8 mouse cellular contexts compared by ENCODE assay signal in the genomic region with DNA sequence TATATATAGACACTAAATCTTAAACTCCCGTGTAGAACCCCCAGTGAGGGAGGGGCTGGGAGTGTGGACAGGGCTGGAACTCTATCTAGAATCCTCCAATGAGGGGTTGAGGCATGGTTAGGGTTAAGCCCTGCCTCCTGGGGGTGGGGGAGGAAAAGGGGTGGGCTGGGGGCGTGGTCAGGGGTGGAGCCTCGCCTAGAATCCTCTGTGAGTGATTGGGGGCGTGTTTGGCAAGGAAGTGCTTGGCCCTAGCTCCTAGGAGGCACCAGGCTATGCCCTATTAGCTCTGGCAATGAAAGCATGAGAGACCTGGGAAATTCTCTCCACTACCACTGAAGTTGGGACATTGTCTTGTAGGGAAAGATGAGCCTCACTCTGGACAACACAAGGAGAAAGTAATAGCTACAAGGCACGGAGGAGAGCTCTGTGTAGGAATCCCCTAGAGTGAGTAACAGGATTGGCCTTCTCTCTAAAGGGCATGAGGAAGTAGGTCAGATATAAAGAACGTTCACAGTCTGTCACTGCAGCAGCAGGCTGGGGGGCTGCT. TPM values are rescaled to one million over a fixed set of nuclear protein-coding genes. Genes with fewer than 3 reads are reported as not detected.
DNase-seq lines count a peak whose midpoint lies in the region; ATAC-seq lines count a peak whose summit lies in the region.

No protein-coding gene starts in this region.

- 5% methylated on average over 6 of the region's 6 CpGs for WGBS in lung, embryonic 16.5 days

- H3K27me3 ChIP-seq in lung, embryonic 16.5 days (ENCODE audit: control insufficient read depth, insufficient read depth, low read depth, low read length): no peaks in the 10 kb centered on the region

- peak; percentile 69 for ATAC-seq in lung, embryonic 16.5 days (ENCODE audit: low read depth)

- H3K9me3 ChIP-seq in lung, embryonic 16.5 days (ENCODE audit: control insufficient read depth, low read length): no peaks in the 10 kb centered on the region

- H3K4me3 ChIP-seq in lung, embryonic 16.5 days (ENCODE audit: low read length): peak overlapping the region; percentile 37

- DNase-seq in urinary bladder, postnatal 14 days (ENCODE audit: low spot score): peak; percentile 83
- no peak for DNase-seq in urinary bladder, adult 2 months (ENCODE audit: low spot score)
- DNase-seq in embryo, embryonic 11.5 days (ENCODE audit: low read depth, low spot score): peak; percentile 58
- peak; percentile 81 to 88 for DNase-seq in heart, adult 18-20 months
- DNase-seq in kidney, adult 18-20 months: peak; percentile 71
- peak; percentile 41 for DNase-seq in ovary, postnatal 10 days (ENCODE audit: low spot score)
- DNase-seq in frontal cortex, postnatal 14 days (ENCODE audit: low spot score in 2 of 2): no peak

- H3K36me3 ChIP-seq in lung, embryonic 16.5 days (ENCODE audit: control insufficient read depth, insufficient read depth, low read length): no peaks in the 10 kb centered on the region

- H3K9ac ChIP-seq in lung, embryonic 16.5 days (ENCODE audit: low read length): peak overlapping the region; percentile 56

- peak overlapping the region; percentile 62 for H3K4me2 ChIP-seq in lung, embryonic 16.5 days (ENCODE audit: low read depth, low read length)

- H3K27ac ChIP-seq in lung, embryonic 16.5 days (ENCODE audit: low read length): peak overlapping the region; percentile 97

- H3K4me1 ChIP-seq in lung, embryonic 16.5 days (replicated peaks; ENCODE audit: control insufficient read depth, insufficient read depth, low read length): peaks cover 31% of the 10 kb centered on the region

RNA-seq across cellular contexts. Expression of gene Dot1l, which starts 2.9 kb away (rescaled TPM):
- 6.7 and 17.2 TPM in 2 replicates for polyA plus RNA-seq in urinary bladder, adult 2 months (2012; rRNA removed)
- total RNA-seq in heart, adult 18-20 months (2021): 10 to 100 TPM; 11.7 to 14.3 TPM
- 15.4 and 17.5 TPM in 2 replicates for polyA plus RNA-seq in lung, embryonic 16.5 days (2015; fragmentation: Nextera tagmentation; extraction: Ambion mirVana)

RNA-seq across cellular contexts. Expression of gene Ap3d1, which starts 10.1 kb away (rescaled TPM):
- polyA plus RNA-seq in urinary bladder, adult 2 months (2012; rRNA removed): 96.3 and 108 TPM in 2 replicates
- 10 to 100 TPM; 42.3 to 45.0 TPM for total RNA-seq in heart, adult 18-20 months (2021)
- polyA plus RNA-seq in lung, embryonic 16.5 days (2015; fragmentation: Nextera tagmentation; extraction: Ambion mirVana): 59.6 and 59.9 TPM in 2 replicates

RNA-seq across cellular contexts. Expression of gene Sf3a2, which starts 45.8 kb away (rescaled TPM):
- polyA plus RNA-seq in urinary bladder, adult 2 months (2012; rRNA removed): 47.0 and 47.7 TPM in 2 replicates
- 10 to 100 TPM; 28.6 to 28.7 TPM for total RNA-seq in heart, adult 18-20 months (2021)
- polyA plus RNA-seq in lung, embryonic 16.5 days (2015; fragmentation: Nextera tagmentation; extraction: Ambion mirVana): 60.9 and 75.7 TPM in 2 replicates

RNA-seq across cellular contexts. Expression of gene Plekhj1, which starts 46.3 kb away (rescaled TPM):
- polyA plus RNA-seq in urinary bladder, adult 2 months (2012; rRNA removed): 60.6 and 79.2 TPM in 2 replicates
- total RNA-seq in heart, adult 18-20 months (2021): 10 to 100 TPM; 30.7 to 32.4 TPM
- polyA plus RNA-seq in lung, embryonic 16.5 days (2015; fragmentation: Nextera tagmentation; extraction: Ambion mirVana): 92.7 and 100 TPM in 2 replicates

RNA-seq across cellular contexts. Expression of gene Izumo4, which starts 50.2 kb away (rescaled TPM):
- polyA plus RNA-seq in urinary bladder, adult 2 months (2012; rRNA removed): 68.7 and 88.2 TPM in 2 replicates
- total RNA-seq in heart, adult 18-20 months (2021): 1 to 10 TPM; 2.5 to 2.6 TPM
- 23.6 and 26.8 TPM in 2 replicates for polyA plus RNA-seq in lung, embryonic 16.5 days (2015; fragmentation: Nextera tagmentation; extraction: Ambion mirVana)

Comparison
In these comparisons a context has a peak if more than half of its experiments do, and no peak if none do; other contexts are left out.
1. DNase-seq: peak in urinary bladder, postnatal 14 days (single experiment), embryo, embryonic 11.5 days (single experiment), heart, adult 18-20 months (2 of 2), kidney, adult 18-20 months (single experiment) and ovary, postnatal 10 days (single experiment); none in urinary bladder, adult 2 months (single experiment) and frontal cortex, postnatal 14 days (0 of 2).